Comparison of ENCODE assay signal across 7 mouse cellular contexts in genomic region chr10:80339941-80340750, GRCm38 (mm10). TPM values are rescaled to one million over a fixed set of nuclear protein-coding genes. Genes with fewer than 3 reads are reported as not detected.
DNase-seq lines count a peak whose midpoint lies in the region; TF ChIP-seq lines count a peak whose summit lies in the region.

No protein-coding gene starts in this region.

- no peaks in the 10 kb centered on the region for H3K9me3 ChIP-seq in midbrain, embryonic 10.5 days (replicated peaks)

- H3K4me1 ChIP-seq in midbrain, embryonic 10.5 days = peaks cover 46% of the 10 kb centered on the region
- peaks cover 36% of the 10 kb centered on the region for H3K4me1 ChIP-seq in small intestine, adult 2 months (ENCODE audit: control insufficient read depth, insufficient read depth, insufficient read length, low read length)

- peak; percentile 98 for TF ChIP-seq CTCF in small intestine, adult 2 months (IDR thresholded peaks at IDR 0.05; ENCODE audit: extremely low read depth, insufficient read length, insufficient replicate concordance, low read depth, low read length)

- peaks cover 7% of the 10 kb centered on the region for H3K36me3 ChIP-seq in midbrain, embryonic 10.5 days
- peaks cover 15% of the 10 kb centered on the region for H3K36me3 ChIP-seq in small intestine, adult 2 months (ENCODE audit: control insufficient read depth, insufficient read depth, low read length)

- no peak overlapping the region for H3K27ac ChIP-seq in midbrain, embryonic 10.5 days (replicated peaks)
- H3K27ac ChIP-seq in small intestine, adult 2 months (ENCODE audit: insufficient read depth, low read depth, low read length) = no peak overlapping the region

- DNase-seq in WW6 (ENCODE audit: low read depth, low spot score) = peak; percentile 66
- DNase-seq in cerebellum, postnatal 14 days = peak; percentile 93 to 96
- DNase-seq in gastrocnemius, adult 18-20 months (ENCODE audit: low spot score) = peak; percentile 86
- DNase-seq in induced T-regulatory cell, adult 2 months (ENCODE audit: low read depth) = peak; percentile 91
- DNase-seq in left cerebral cortex, postnatal 25 days (ENCODE audit: low spot score in 2 of 2) = peak; percentile 81 to 85
- DNase-seq in midbrain, embryonic 10.5 days (ENCODE audit: low spot score) = peak; percentile 88

- no peak for TF ChIP-seq POLR2A in small intestine, adult 2 months (IDR thresholded peaks at IDR 0.05; ENCODE audit: low read depth, low read length)

- peak overlapping the region; percentile 7; the same call in 1 of the 2 replicates for H3K4me3 ChIP-seq in midbrain, embryonic 10.5 days
- H3K4me3 ChIP-seq in small intestine, adult 2 months (ENCODE audit: low read depth, low read length) = no peak overlapping the region

- intact Hi-C loops in left cerebral cortex, postnatal 25 days (cut with DNase I) = loop anchor here (1.0 kb wide), 1 partner anchor 34 kb away; no protein-coding TSS in a partner anchor

- 24% methylated on average over 19 of the region's 19 CpGs for WGBS in midbrain, embryonic 10.5 days
- WGBS in small intestine, adult 2 months = 18% methylated on average over 19 of the region's 19 CpGs

- H3K27me3 ChIP-seq in midbrain, embryonic 10.5 days (ENCODE audit: low read depth, poor library complexity, severe bottlenecking) = peaks cover 82% of the 10 kb centered on the region
- peaks cover 2% of the 10 kb centered on the region; the same call in 1 of the 2 replicates for H3K27me3 ChIP-seq in small intestine, adult 2 months (ENCODE audit: control insufficient read depth, insufficient read depth, low read length)

RNA-seq across cellular contexts. Expression of gene Adamtsl5, which starts 8.1 kb away (rescaled TPM):
- total RNA-seq in gastrocnemius, adult 18-20 months (2021) = 10 to 100 TPM; 32.5 to 37.0 TPM
- total RNA-seq in left cerebral cortex, postnatal 25 days (2021) = 1 to 10 TPM; 5.1 to 7.4 TPM
- 0.48 and 0.91 TPM in 2 replicates for polyA plus RNA-seq in midbrain, embryonic 10.5 days (2016; fragmentation: Nextera tagmentation; extraction: Ambion mirVana)
- polyA plus RNA-seq in small intestine, adult 2 months (2012; rRNA removed) = 74.2 and 136 TPM in 2 replicates

RNA-seq across cellular contexts. Expression of gene Reep6, which starts 10.4 kb away (rescaled TPM):
- 1 to 10 TPM; 3.4 to 4.1 TPM for total RNA-seq in gastrocnemius, adult 18-20 months (2021)
- 10 to 100 TPM; 10.5 to 11.2 TPM for total RNA-seq in left cerebral cortex, postnatal 25 days (2021)
- 9.1 and 11.5 TPM in 2 replicates for polyA plus RNA-seq in midbrain, embryonic 10.5 days (2016; fragmentation: Nextera tagmentation; extraction: Ambion mirVana)
- polyA plus RNA-seq in small intestine, adult 2 months (2012; rRNA removed) = 186 and 287 TPM in 2 replicates

RNA-seq across cellular contexts. Expression of gene Pcsk4, which starts 10.8 kb away (rescaled TPM):
- under 1 TPM; 0.78 to 0.97 TPM for total RNA-seq in gastrocnemius, adult 18-20 months (2021)
- total RNA-seq in left cerebral cortex, postnatal 25 days (2021) = 1 to 10 TPM; 4.5 to 4.6 TPM
- polyA plus RNA-seq in midbrain, embryonic 10.5 days (2016; fragmentation: Nextera tagmentation; extraction: Ambion mirVana) = 3.3 and 4.2 TPM in 2 replicates
- 18.0 and 27.0 TPM in 2 replicates for polyA plus RNA-seq in small intestine, adult 2 months (2012; rRNA removed)

RNA-seq across cellular contexts. Expression of gene Plk5, which starts 16.1 kb away (rescaled TPM):
- total RNA-seq in gastrocnemius, adult 18-20 months (2021) = under 1 TPM; 0.09 to 0.11 TPM
- 10 to 100 TPM; 22.6 to 24.9 TPM for total RNA-seq in left cerebral cortex, postnatal 25 days (2021)
- 0.12 and 0.32 TPM in 2 replicates for polyA plus RNA-seq in midbrain, embryonic 10.5 days (2016; fragmentation: Nextera tagmentation; extraction: Ambion mirVana)
- 0.75 and 5.9 TPM in 2 replicates for polyA plus RNA-seq in small intestine, adult 2 months (2012; rRNA removed)

RNA-seq across cellular contexts. Expression of gene 2310011J03Rik, which starts 19.8 kb away (rescaled TPM):
- 1 to 10 TPM; 6.8 to 7.1 TPM for total RNA-seq in gastrocnemius, adult 18-20 months (2021)
- total RNA-seq in left cerebral cortex, postnatal 25 days (2021) = 10 to 100 TPM; 27.3 to 29.8 TPM
- 57.3 TPM in 2 replicates for polyA plus RNA-seq in midbrain, embryonic 10.5 days (2016; fragmentation: Nextera tagmentation; extraction: Ambion mirVana)
- 47.4 and 74.1 TPM in 2 replicates for polyA plus RNA-seq in small intestine, adult 2 months (2012; rRNA removed)
